Mouse (Mus musculus) limb, embryonic 12.5 days (tissue): ENCODE results near the gene Rb1. TPM values are rescaled to one million over a fixed set of nuclear protein-coding genes. Genes with fewer than 3 reads are reported as not detected.

ENCODE experiments used
- ATAC-seq: fragments of 200-750 bp; cut with Nextera tagmentation; 2 replicates; pipeline ENCODE4 v1.8.0; 2017; ENCODE audit warnings: low read depth, moderate TSS enrichment; ENCODE audit not compliant: insufficient number of reproducible peaks, insufficient read depth, low FRiP score, low TSS enrichment
- H3K27ac ChIP-seq: fragments of 300-500 bp; sonication (generic); 2 replicates; pipeline ENCODE4 v1.5.1; 2016; ENCODE audit warnings: mild to moderate bottlenecking, moderate library complexity
- H3K27me3 ChIP-seq: fragments of 300-500 bp; sonication (generic); 2 replicates; pipeline ENCODE4 v1.6.1; 2016; ENCODE audit warnings: mild to moderate bottlenecking, moderate library complexity
- H3K36me3 ChIP-seq: fragments of 300-500 bp; sonication (generic); 2 replicates; pipeline ENCODE4 v1.6.1; 2016; ENCODE audit warnings: mild to moderate bottlenecking, moderate library complexity
- H3K4me1 ChIP-seq: fragments of 300-500 bp; sonication (generic); replicated peaks from 2 replicates; pipeline ENCODE4 v1.6.1; 2016
- H3K4me2 ChIP-seq: fragments of 300-500 bp; sonication (generic); 2 replicates; pipeline ENCODE4 v1.6.1; 2016; ENCODE audit warnings: mild to moderate bottlenecking, moderate library complexity
- H3K4me3 ChIP-seq: fragments of 300-500 bp; sonication (generic); replicated peaks from 2 replicates; pipeline ENCODE4 v1.5.1; 2016; ENCODE audit warnings: mild to moderate bottlenecking
- H3K9ac ChIP-seq: fragments of 300-500 bp; sonication (generic); replicated peaks from 2 replicates; pipeline ENCODE4 v1.6.1; 2016; ENCODE audit warnings: mild to moderate bottlenecking, moderate library complexity
- H3K9me3 ChIP-seq: fragments of 300-500 bp; sonication (generic); 2 replicates; pipeline ENCODE4 v1.6.1; 2016; ENCODE audit warnings: mild to moderate bottlenecking, moderate library complexity
- WGBS: fragments of 180-500 bp; shearing (Covaris S2); methylation state at CpG from one replicate; pipeline ENCODE4 v1.1.7; 2016; 5-methylcytosine and 5-hydroxymethylcytosine counted together
- polyA plus RNA-seq: library from polyadenylated mRNA; unstranded; fragments of >200 nt; fragmentation: Nextera tagmentation; extraction: Ambion mirVana; gene quantifications from 2 replicates; pipeline ENCODE4 v1.2.1, GENCODE M21; 2016

The Rb1 gene
- polyA plus RNA-seq, 1 experiment from 2014 or later, result 22.2 TPM

DNA sequence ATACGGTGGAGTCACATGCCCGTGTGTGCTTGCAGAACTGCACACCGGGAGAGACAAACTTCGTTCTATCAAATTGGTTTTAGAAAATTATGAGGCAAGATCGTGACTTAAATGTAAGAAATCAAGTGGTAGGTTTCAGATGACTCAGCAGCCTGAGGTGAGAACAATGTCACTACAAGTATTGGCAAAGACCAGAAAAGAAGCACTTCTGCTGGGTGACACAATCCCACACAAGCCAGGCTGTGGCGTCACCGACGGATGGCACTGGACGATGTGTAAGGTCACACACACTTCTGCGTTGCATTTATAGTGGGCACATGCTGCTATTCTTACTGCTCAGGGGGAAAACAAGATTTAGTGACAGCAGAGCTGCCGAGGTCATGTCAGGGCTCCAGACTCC is 38.2 kb upstream of the Rb1 start:
- Histone ChIP-seq H3K36me3 (peaks cover 98% of the 10 kb centered on the region), H3K27me3 (no peaks in the 10 kb centered on the region), H3K27ac (no peak overlapping the region), H3K4me1 (no peaks in the 10 kb centered on the region), H3K9ac (no peak overlapping the region), H3K9me3 (no peaks in the 10 kb centered on the region), H3K4me2 (no peak overlapping the region), H3K4me3 (no peak overlapping the region)
- no peak for ATAC-seq
- WGBS, result 96% methylated on average over 11 of the region's 11 CpGs

DNA sequence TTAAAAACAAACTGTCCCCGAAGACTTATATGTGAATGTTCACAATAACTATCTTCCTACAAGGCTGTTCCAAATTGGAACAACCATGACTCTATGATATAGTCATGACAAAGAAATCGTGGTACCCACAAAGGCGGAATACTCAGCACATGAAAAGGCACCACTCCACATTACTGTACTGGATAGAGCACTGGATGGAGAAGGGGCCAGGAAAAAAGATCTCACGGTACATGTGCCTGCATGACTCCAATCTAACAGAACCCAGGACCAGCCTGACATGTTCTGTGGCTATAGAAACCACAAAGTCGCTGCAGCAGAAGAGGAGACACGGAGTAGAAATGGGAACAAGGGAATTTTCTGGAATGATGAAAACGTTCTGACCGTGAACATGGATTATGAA is 29.1 kb upstream of the Rb1 start:
- Histone ChIP-seq H3K36me3 (peaks cover 38% of the 10 kb centered on the region), H3K27ac (no peak overlapping the region), H3K9me3 (no peaks in the 10 kb centered on the region), H3K27me3 (no peaks in the 10 kb centered on the region), H3K4me1 (no peaks in the 10 kb centered on the region), H3K4me2 (no peak overlapping the region), H3K9ac (no peak overlapping the region), H3K4me3 (no peak overlapping the region)
- WGBS, result 91% methylated on average over 8 of the region's 8 CpGs
- ATAC-seq, result no peak

GRCm38 (mm10) chr14:73351118-73351517 is 25.5 kb upstream of the Rb1 start:
- ATAC-seq, result no peak
- H3K27me3 ChIP-seq, result no peaks in the 10 kb centered on the region
- no peak overlapping the region for H3K4me3 ChIP-seq
- WGBS, result 91% methylated on average over 5 of the region's 5 CpGs
- H3K36me3 ChIP-seq, result peaks cover 9% of the 10 kb centered on the region; the same call in 1 of the 2 replicates
- no peaks in the 10 kb centered on the region for H3K4me1 ChIP-seq
- no peak overlapping the region for H3K9ac ChIP-seq
- H3K4me2 ChIP-seq, result no peak overlapping the region
- H3K27ac ChIP-seq, result no peak overlapping the region
- no peaks in the 10 kb centered on the region for H3K9me3 ChIP-seq

- no peaks in the 10 kb centered on the region for H3K4me1 ChIP-seq
- no peak for ATAC-seq
- no peak overlapping the region for H3K4me3 ChIP-seq
- WGBS, result 58% methylated on average over 1 of the region's 1 CpGs
- no peak overlapping the region for H3K27ac ChIP-seq
- H3K9me3 ChIP-seq, result no peaks in the 10 kb centered on the region
- H3K36me3 ChIP-seq, result peaks cover 9% of the 10 kb centered on the region; the same call in 1 of the 2 replicates
- no peak overlapping the region for H3K4me2 ChIP-seq
- no peak overlapping the region for H3K9ac ChIP-seq
- H3K27me3 ChIP-seq, result no peaks in the 10 kb centered on the region
Measured at GRCm38 (mm10) chr14:73350029-73350428, 24.4 kb upstream of the Rb1 start.

DNA sequence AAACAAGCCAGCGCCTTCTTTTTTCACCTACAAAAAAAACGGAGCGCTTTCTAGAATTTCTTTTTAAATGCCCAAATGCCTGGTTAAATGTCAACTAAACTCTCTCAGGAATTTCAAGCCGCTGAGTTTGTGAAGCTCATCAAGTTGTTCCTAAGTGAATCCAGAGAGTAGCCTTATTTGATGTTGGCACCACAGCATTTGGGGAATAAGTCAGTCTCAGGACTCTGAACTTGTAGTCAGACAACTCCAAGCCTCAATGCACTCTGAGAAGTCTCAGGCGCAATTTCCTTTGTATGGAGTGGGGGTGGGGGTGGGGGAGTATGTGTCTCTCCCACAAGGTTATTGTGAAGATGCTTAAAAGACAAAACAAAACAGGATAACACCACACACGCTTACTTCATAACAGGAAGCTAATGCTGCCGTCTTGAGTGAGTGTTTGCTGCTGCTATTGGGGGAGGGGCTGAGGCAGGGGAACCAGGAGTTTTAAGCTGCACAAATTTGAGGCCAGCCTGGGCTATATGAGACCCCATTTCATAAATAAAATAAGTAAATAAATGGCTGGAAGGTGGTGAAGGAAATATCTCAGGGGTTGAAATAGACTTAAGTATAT is 23.5 kb upstream of the Rb1 start:
- Histone ChIP-seq H3K4me1 (no peaks in the 10 kb centered on the region), H3K9me3 (no peaks in the 10 kb centered on the region), H3K27ac (no peak overlapping the region), H3K9ac (no peak overlapping the region), H3K36me3 (peaks cover 4% of the 10 kb centered on the region; the same call in 1 of the 2 replicates), H3K4me2 (no peak overlapping the region), H3K27me3 (no peaks in the 10 kb centered on the region), H3K4me3 (no peak overlapping the region)
- ATAC-seq, result no peak
- 65% methylated on average over 7 of the region's 7 CpGs for WGBS

- WGBS, result 77% methylated on average over 9 of the region's 9 CpGs
Measured at GRCm38 (mm10) chr14:73347302-73347701, 21.7 kb upstream of the Rb1 start.

DNA sequence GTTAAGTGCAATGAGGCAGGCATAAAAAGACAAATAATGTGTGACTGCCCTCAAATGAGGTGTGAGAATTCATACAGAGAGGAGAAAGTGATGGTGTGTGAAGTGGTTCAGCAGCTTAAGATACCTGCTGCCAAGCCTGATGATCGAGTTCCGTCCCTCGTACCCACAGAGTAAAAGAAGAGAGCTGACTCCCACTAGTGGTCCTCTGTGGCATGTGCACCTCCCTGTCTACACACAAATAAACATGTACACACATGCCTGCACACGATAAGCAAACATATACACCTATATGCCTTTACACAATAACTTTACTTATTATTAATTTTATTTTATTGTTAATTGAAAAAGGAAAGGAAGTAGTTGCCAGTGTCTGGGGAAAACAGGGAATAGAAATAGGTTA is 20.0 kb upstream of the Rb1 start:
- no peaks in the 10 kb centered on the region for H3K27me3 ChIP-seq
- no peak for ATAC-seq
- no peak overlapping the region for H3K4me2 ChIP-seq
- no peaks in the 10 kb centered on the region for H3K9me3 ChIP-seq
- no peaks in the 10 kb centered on the region for H3K4me1 ChIP-seq
- WGBS, result 91% methylated on average over 4 of the region's 4 CpGs
- H3K9ac ChIP-seq, result no peak overlapping the region
- H3K27ac ChIP-seq, result no peak overlapping the region
- no peak overlapping the region for H3K4me3 ChIP-seq
- H3K36me3 ChIP-seq, result no peaks in the 10 kb centered on the region

More at GRCm38 (mm10) chr14:73347302-73347701, 21.7 kb upstream of the Rb1 start:
- no peak overlapping the region for H3K27ac ChIP-seq
- H3K27me3 ChIP-seq, result no peaks in the 10 kb centered on the region
- H3K9me3 ChIP-seq, result no peaks in the 10 kb centered on the region
- no peaks in the 10 kb centered on the region for H3K4me1 ChIP-seq
- H3K36me3 ChIP-seq, result no peaks in the 10 kb centered on the region
- H3K4me3 ChIP-seq, result no peak overlapping the region
- ATAC-seq, result no peak
- H3K9ac ChIP-seq, result no peak overlapping the region
- no peak overlapping the region for H3K4me2 ChIP-seq

- no peak overlapping the region for H3K4me3 ChIP-seq
- 43% methylated on average over 6 of the region's 6 CpGs for WGBS
- no peak overlapping the region for H3K27ac ChIP-seq
- H3K4me2 ChIP-seq, result no peak overlapping the region
- no peaks in the 10 kb centered on the region for H3K36me3 ChIP-seq
- H3K27me3 ChIP-seq, result no peaks in the 10 kb centered on the region
- no peaks in the 10 kb centered on the region for H3K9me3 ChIP-seq
- H3K4me1 ChIP-seq, result no peaks in the 10 kb centered on the region
- H3K9ac ChIP-seq, result no peak overlapping the region
- ATAC-seq, result no peak
Measured at GRCm38 (mm10) chr14:73340051-73340755, 14.6 kb upstream of the Rb1 start.

DNA sequence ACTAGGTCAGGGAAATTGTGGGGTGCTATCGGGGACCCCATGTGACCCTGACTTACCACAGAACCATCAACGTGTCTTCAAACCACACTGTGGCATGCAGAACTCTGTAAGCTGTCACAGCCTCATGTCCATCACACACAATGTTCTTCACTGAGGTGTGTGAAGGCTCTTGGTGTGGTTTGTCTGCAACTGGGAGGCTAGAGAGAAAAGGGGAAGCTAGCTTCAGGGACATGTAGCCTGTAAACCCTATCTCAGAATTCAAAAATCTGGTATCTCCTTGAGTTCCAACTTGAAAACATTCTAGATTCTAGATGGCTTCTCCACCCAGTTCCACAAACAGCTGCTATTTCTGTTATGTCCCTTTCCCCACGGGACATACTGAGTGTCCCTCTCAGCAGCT is 14.0 kb upstream of the Rb1 start:
- Histone ChIP-seq H3K27me3 (no peaks in the 10 kb centered on the region), H3K27ac (no peak overlapping the region), H3K4me1 (no peaks in the 10 kb centered on the region), H3K4me2 (no peak overlapping the region), H3K36me3 (no peaks in the 10 kb centered on the region), H3K9me3 (no peaks in the 10 kb centered on the region), H3K4me3 (no peak overlapping the region), H3K9ac (no peak overlapping the region)
- no peak for ATAC-seq
- 71% methylated on average over 3 of the region's 3 CpGs for WGBS

DNA sequence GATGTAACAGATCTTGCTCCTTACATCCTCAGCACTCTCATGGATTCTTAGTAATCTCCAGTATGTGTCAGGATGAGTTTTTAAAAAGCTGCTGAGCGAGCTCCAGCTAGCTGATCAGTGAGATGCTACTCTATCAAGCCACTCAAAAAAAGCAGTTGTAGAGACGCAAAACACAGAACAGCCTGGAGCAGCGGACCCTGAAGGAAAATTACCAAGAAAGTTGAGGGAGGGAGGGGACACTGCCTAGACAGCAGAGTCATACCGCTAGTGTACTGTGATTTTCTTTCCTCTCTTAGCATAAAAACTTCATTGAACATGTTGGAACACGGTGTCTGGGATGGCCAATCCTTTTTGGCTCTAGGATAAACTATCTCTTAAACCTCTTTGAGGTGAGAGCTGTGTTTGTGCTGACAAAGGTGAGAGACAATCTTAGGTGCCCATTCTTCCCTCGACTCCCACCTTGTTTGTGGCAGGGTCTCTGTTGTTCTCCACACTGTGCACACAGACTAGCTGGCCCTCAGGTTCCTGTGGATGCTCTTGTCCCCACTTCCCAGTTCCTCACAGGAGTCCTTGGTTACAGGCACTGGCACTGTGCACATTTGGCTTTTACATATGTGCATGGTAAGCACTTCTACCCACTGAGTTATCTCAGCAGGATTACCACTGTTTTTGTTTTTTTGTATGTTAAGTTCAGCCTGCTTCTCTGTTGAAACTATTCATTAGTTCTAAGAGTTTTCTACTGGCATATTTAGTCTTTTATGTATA is 10.9 kb upstream of the Rb1 start:
- Histone ChIP-seq H3K9me3 (no peaks in the 10 kb centered on the region), H3K27me3 (no peaks in the 10 kb centered on the region), H3K4me2 (no peak overlapping the region), H3K4me1 (no peaks in the 10 kb centered on the region), H3K36me3 (no peaks in the 10 kb centered on the region), H3K9ac (no peak overlapping the region), H3K4me3 (no peak overlapping the region), H3K27ac (no peak overlapping the region)
- no peak for ATAC-seq
- 76% methylated on average over 6 of the region's 6 CpGs for WGBS

DNA sequence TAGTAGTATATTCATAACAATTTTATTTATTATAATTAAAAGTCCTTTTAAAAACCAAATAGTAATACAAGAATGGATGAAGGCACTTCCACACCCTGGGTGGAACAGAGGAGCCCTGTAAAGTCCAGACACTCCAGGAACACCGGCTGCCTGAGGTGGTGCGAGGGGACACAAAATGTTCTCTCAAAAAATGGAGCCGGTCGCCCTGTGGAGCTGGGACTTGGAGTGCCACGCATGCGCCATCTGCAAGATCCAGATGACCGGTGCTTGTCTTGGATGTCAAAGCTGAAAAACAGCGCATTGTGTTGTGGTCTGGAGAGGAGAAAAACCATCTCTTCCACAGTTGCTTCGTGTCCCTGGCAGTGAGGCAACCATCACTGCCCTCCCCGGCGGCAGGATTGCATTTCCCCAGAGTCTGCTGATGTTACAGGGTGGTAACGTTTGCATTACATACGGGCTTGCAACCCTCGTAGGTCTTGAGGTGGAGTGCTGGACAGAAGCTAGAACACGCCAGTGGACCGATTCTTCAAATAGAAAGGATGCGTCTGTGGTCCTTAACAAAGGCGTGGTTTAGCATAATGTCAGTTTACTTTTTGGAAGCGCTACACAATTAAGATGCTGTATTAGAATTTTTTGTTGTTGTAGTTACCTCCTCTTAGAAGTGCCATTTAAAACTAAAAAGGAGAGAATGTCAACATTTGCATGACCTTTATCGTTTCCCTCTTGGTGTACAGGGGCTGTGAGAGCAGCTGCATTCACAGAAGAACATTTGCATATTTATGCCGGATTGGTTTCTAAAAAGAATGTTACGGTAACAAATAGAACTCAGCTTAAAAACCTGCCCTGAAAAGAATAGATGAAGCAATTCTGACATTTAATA is 9.5 kb upstream of the Rb1 start:
- Histone ChIP-seq H3K27me3 (no peaks in the 10 kb centered on the region), H3K4me1 (no peaks in the 10 kb centered on the region), H3K9ac (no peak overlapping the region), H3K4me3 (no peak overlapping the region), H3K27ac (no peak overlapping the region), H3K4me2 (no peak overlapping the region), H3K36me3 (no peaks in the 10 kb centered on the region), H3K9me3 (no peaks in the 10 kb centered on the region)
- 85% methylated on average over 22 of the region's 22 CpGs for WGBS
- ATAC-seq, result no peak
